Mouse (Mus musculus) olfactory bulb, adult 2 months (tissue): ENCODE data around the gene Sirpa. TPM values are rescaled to one million over a fixed set of nuclear protein-coding genes. Genes with fewer than 3 reads are reported as not detected.

Experiments
- H3K27ac ChIP-seq: fragments of 200-500 bp; 2 replicates; pipeline ENCODE4 v1.5.1; 2012; ENCODE audit warnings: low read depth, low read length; ENCODE audit not compliant: insufficient read depth
- H3K4me1 ChIP-seq: fragments of 200-500 bp; 2 replicates; pipeline ENCODE4 v1.6.1; 2012; ENCODE audit warnings: low read length; ENCODE audit not compliant: control insufficient read depth, insufficient read depth
- H3K4me3 ChIP-seq: fragments of 200-500 bp; 2 replicates; pipeline ENCODE4 v1.5.1; 2012; ENCODE audit warnings: mild to moderate bottlenecking, low read depth, low read length, moderate library complexity; ENCODE audit not compliant: insufficient read depth
- CTCF ChIP-seq: fragments of 200-500 bp; IDR thresholded peaks from 2 replicates; pipeline ENCODE4 v1.5.1; 2012; ENCODE audit warnings: low read depth, mild to moderate bottlenecking, low read length, moderate library complexity; ENCODE audit not compliant: insufficient read depth
- POLR2A ChIP-seq: fragments of 200-500 bp; IDR thresholded peaks from 2 replicates; pipeline ENCODE4 v1.6.1; 2012; ENCODE audit warnings: mild to moderate bottlenecking, low read depth, low read length, moderate library complexity; ENCODE audit not compliant: insufficient read depth
- WGBS: fragments of 180-500 bp; shearing (Covaris S2); methylation state at CpG from one replicate; pipeline ENCODE4 v1.1.7; 2018; 5-methylcytosine and 5-hydroxymethylcytosine counted together
- polyA plus RNA-seq: library from polyadenylated mRNA; stranded (reverse); fragments of >200 nt; gene quantifications from 2 replicates; pipeline ENCODE4 v1.2.4, GENCODE M21; 2012; ENCODE audit warnings: low replicate concordance; ENCODE audit not compliant: missing spikeins, insufficient read depth, insufficient read length

Sirpa gene
- polyA plus RNA-seq, 1 experiment = not detected

- TF ChIP-seq POLR2A (peak; percentile 44; the same call in 1 of the 2 replicates), CTCF (no peak)
- Histone ChIP-seq H3K4me1 (peaks cover 42% of the 10 kb centered on the region), H3K27ac (peak overlapping the region; percentile 99), H3K4me3 (peak overlapping the region; percentile 76)
- 4% methylated on average over 73 of the region's 77 CpGs for WGBS
These were observed 673 bp downstream of the Sirpa start for GRCm38 (mm10) chr2:129593141-129593875.

GRCm38 (mm10) chr2:129593876-129594421, 1.3 kb downstream of the Sirpa start:
- WGBS = 4% methylated on average over 13 of the region's 13 CpGs
- Histone ChIP-seq H3K4me1 (peaks cover 46% of the 10 kb centered on the region), H3K4me3 (peak overlapping the region; percentile 76), H3K27ac (peak overlapping the region; percentile 99)
- TF ChIP-seq POLR2A (no peak), CTCF (0 out of 2 replicates have a peak, but pooled peaks have one; percentile 27)

- Histone ChIP-seq H3K4me3 (peak overlapping the region; percentile 76), H3K27ac (peak overlapping the region; percentile 99), H3K4me1 (peaks cover 50% of the 10 kb centered on the region)
- TF ChIP-seq POLR2A (no peak), CTCF (no peak)
- 22% methylated on average over 4 of the region's 4 CpGs for WGBS
These were observed 1.9 kb downstream of the Sirpa start for GRCm38 (mm10) chr2:129594569-129594968.

GRCm38 (mm10) chr2:129595206-129595605, 2.6 kb downstream of the Sirpa start:
- 42% methylated on average over 4 of the region's 4 CpGs for WGBS
- H3K4me3 ChIP-seq = peak overlapping the region; percentile 45
- TF ChIP-seq POLR2A (no peak), CTCF (no peak)
- H3K27ac ChIP-seq = peak overlapping the region; percentile 56
- H3K4me1 ChIP-seq = peaks cover 54% of the 10 kb centered on the region

GRCm38 (mm10) chr2:129595661-129596209, 3.1 kb downstream of the Sirpa start:
- TF ChIP-seq CTCF = no peak
- Histone ChIP-seq H3K4me3 (peak overlapping the region; percentile 45), H3K27ac (peak overlapping the region; percentile 56; the same call in 1 of the 2 replicates), H3K4me1 (peaks cover 53% of the 10 kb centered on the region)
- 31% methylated on average over 7 of the region's 7 CpGs for WGBS

GRCm38 (mm10) chr2:129596555-129597172, 4.0 kb downstream of the Sirpa start:
- Histone ChIP-seq H3K27ac (0 out of 2 replicates have a peak overlapping the region, but pooled peaks have one; percentile 0), H3K4me1 (peaks cover 58% of the 10 kb centered on the region), H3K4me3 (peak overlapping the region; percentile 12; the same call in 1 of the 2 replicates)
- 63% methylated on average over 15 of the region's 15 CpGs for WGBS
- TF ChIP-seq CTCF (no peak), POLR2A (no peak)

GRCm38 (mm10) chr2:129597581-129597980, 4.9 kb downstream of the Sirpa start:
- TF ChIP-seq CTCF = no peak
- TF ChIP-seq POLR2A = no peak
- Histone ChIP-seq H3K4me1 (peaks cover 57% of the 10 kb centered on the region), H3K27ac (no peak overlapping the region), H3K4me3 (no peak overlapping the region)
- 8% methylated on average over 1 of the region's 1 CpGs for WGBS

- no peak overlapping the region for H3K4me3 ChIP-seq
- 50% methylated on average over 9 of the region's 9 CpGs for WGBS
- no peak overlapping the region for H3K27ac ChIP-seq
- TF ChIP-seq POLR2A (no peak), CTCF (no peak)
- peaks cover 60% of the 10 kb centered on the region for H3K4me1 ChIP-seq
These were observed 5.5 kb downstream of the Sirpa start for GRCm38 (mm10) chr2:129598094-129598493.
